Mouse (Mus musculus): Measurements from ENCODE around the gene Zbtb43. TPM values are rescaled to one million over a fixed set of nuclear protein-coding genes. Genes with fewer than 3 reads are reported as not detected.
A peak's percentile ranks its signal among the peaks of the same experiment; 100 is the strongest.

Zbtb43 gene
- polyA plus RNA-seq, 1 experiment from 2014 or later: 18.9 TPM

DNA sequence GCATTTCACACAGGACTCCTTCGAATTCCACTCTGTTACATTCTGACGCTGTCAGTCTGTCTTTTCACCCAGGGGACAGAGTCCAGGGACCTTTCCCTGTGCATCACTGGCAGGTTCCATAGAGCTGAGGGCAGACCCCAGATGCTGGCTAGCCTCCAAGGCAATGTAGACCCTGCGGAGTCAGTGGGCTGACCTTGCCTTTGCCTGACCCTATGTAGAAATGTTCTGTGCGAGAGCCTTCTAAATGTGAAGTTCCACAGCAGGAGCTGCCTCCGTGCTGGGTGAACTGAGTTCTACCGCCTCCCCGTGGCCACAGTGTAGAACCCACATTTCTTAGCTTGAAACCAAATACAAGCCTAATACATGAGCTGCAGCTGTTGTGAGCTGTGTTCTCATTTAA is 66.1 kb downstream of the Zbtb43 start:
- DNase-seq (ENCODE audit: low spot score) (peak; percentile 74), ATAC-seq (replicated peaks; ENCODE audit: low FRiP score, low TSS enrichment, low read depth) (no peak)
- no peaks in the 10 kb centered on the region for H3K4me1 ChIP-seq (replicated peaks; ENCODE audit: control insufficient read depth, insufficient read depth, low read length)
- H3K27ac ChIP-seq (ENCODE audit: low read depth): no peak overlapping the region
- no peak overlapping the region for H3K4me3 ChIP-seq (ENCODE audit: low read depth, low read length)
- no peak overlapping the region for H3K9ac ChIP-seq (ENCODE audit: low read length)
- no peaks in the 10 kb centered on the region for H3K27me3 ChIP-seq (replicated peaks; ENCODE audit: control insufficient read depth, insufficient read depth, low read length)
- 32% methylated on average over 7 of the region's 7 CpGs for WGBS
- 0 out of 2 replicates have a peak, but pooled peaks cover 4% of the 10 kb centered on the region for H3K36me3 ChIP-seq (ENCODE audit: control insufficient read depth, insufficient read depth, low read length)
- H3K9me3 ChIP-seq (ENCODE audit: control insufficient read depth, low read length): no peaks in the 10 kb centered on the region
- H3K4me2 ChIP-seq (ENCODE audit: low read length): no peak overlapping the region

DNA sequence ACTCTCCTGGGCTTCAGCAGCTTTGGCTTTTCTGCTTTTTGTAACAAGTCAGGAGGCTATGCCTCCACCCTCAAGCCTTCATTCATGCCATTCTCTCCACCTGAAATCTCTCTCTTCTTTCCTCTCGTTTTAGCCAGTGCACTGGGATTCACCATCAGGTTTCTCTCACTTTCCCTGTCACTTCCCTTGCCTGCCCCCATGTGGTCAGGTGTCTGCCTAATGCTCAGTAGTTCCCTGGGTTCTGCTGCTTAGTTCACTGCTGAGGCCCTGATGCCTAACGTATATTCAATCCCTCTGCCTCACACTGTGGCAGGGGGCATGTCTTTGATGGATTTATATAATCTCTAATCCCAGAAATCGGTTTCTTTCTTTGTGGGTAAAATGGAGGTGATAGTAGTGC is 67.1 kb downstream of the Zbtb43 start:
- DNase-seq (ENCODE audit: low spot score): no peak
- Histone ChIP-seq H3K27ac (ENCODE audit: low read depth) (no peak overlapping the region), H3K27me3 (replicated peaks; ENCODE audit: control insufficient read depth, insufficient read depth, low read length) (no peaks in the 10 kb centered on the region), H3K4me2 (ENCODE audit: low read length) (no peak overlapping the region), H3K36me3 (ENCODE audit: control insufficient read depth, insufficient read depth, low read length) (0 out of 2 replicates have a peak, but pooled peaks cover under 1% of the 10 kb centered on the region), H3K9me3 (ENCODE audit: control insufficient read depth, low read length) (no peaks in the 10 kb centered on the region), H3K4me1 (replicated peaks; ENCODE audit: control insufficient read depth, insufficient read depth, low read length) (no peaks in the 10 kb centered on the region), H3K4me3 (ENCODE audit: low read depth, low read length) (no peak overlapping the region), H3K9ac (ENCODE audit: low read length) (no peak overlapping the region)
- ATAC-seq (replicated peaks; ENCODE audit: low FRiP score, low TSS enrichment, low read depth): no peak
- 36% methylated on average over 3 of the region's 3 CpGs for WGBS

DNA sequence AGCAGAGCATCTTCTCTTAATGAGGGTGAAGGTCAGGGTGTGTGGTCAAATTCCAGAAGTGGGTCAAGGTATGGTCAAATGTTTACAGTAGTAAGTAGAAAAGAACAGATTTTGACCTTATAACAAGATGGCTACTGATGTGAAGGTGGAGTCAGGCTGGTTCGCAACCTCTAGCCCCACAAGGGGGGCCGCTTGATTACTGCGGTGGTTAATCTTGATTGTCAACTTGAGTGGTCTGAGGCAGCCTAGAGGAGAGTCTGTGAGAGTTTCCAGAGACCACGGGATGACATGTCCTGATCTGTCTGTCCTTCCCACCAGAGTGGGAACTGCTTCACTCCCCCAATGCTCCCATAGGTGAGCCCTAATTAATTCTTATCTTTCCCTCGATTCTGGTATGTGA is 67.8 kb downstream of the Zbtb43 start:
- H3K4me1 ChIP-seq (replicated peaks; ENCODE audit: control insufficient read depth, insufficient read depth, low read length): no peaks in the 10 kb centered on the region
- no peaks in the 10 kb centered on the region for H3K27me3 ChIP-seq (replicated peaks; ENCODE audit: control insufficient read depth, insufficient read depth, low read length)
- no peaks in the 10 kb centered on the region for H3K36me3 ChIP-seq (ENCODE audit: control insufficient read depth, insufficient read depth, low read length)
- no peak overlapping the region for H3K4me2 ChIP-seq (ENCODE audit: low read length)
- DNase-seq (ENCODE audit: low spot score) (no peak), ATAC-seq (replicated peaks; ENCODE audit: low FRiP score, low TSS enrichment, low read depth) (no peak)
- WGBS: 65% methylated on average over 5 of the region's 5 CpGs
- H3K9me3 ChIP-seq (ENCODE audit: control insufficient read depth, low read length): no peaks in the 10 kb centered on the region
- H3K4me3 ChIP-seq (ENCODE audit: low read depth, low read length): no peak overlapping the region
- H3K27ac ChIP-seq (ENCODE audit: low read depth): no peak overlapping the region
- no peak overlapping the region for H3K9ac ChIP-seq (ENCODE audit: low read length)

Other genes starting within 250 kb of the Zbtb43 start
- 7.3 and 8.1 TPM in 2 replicates for gene Ralgps1, start 97.1 kb downstream of the Zbtb43 start, polyA plus RNA-seq (2014; fragmentation: Nextera tagmentation; extraction: Ambion mirVana)
- gene Zbtb34, start 37.2 kb downstream of the Zbtb43 start, polyA plus RNA-seq (2014; fragmentation: Nextera tagmentation; extraction: Ambion mirVana): 6.0 and 7.1 TPM in 2 replicates
- gene Lmx1b, start 172.0 kb upstream of the Zbtb43 start, polyA plus RNA-seq (2014; fragmentation: Nextera tagmentation; extraction: Ambion mirVana): 0.07 TPM in 1 of 2 replicates, not detected in the other